Mouse (Mus musculus): ENCODE measurements at regions not wholly inside any gene's neighbourhood (a gene's known extent, or its start where the extent isn't known, plus 50 kb on each side); places are given as distances from the start of the nearest gene placed in this dataset.

GRCm38 (mm10) chr6:97741427-97741826 is 65.4 kb upstream of the Mitf start:
- no peak for DNase-seq (ENCODE audit: low spot score in 2 of 2)

- no peak for DNase-seq (ENCODE audit: low spot score in 2 of 2)
Observed at GRCm38 (mm10) chr6:97740851-97741201, 66.0 kb upstream of the Mitf start.

- peak in 1 of 2 experiments; percentile 20 for DNase-seq (ENCODE audit: low spot score in 2 of 2)
Observed at GRCm38 (mm10) chr6:97740107-97740850, 66.6 kb upstream of the Mitf start.

GRCm38 (mm10) chr6:97738846-97739245 is 68.0 kb upstream of the Mitf start:
- no peak for DNase-seq (ENCODE audit: low spot score in 2 of 2)

GRCm38 (mm10) chr6:97730835-97731234 is 76.0 kb upstream of the Mitf start:
- DNase-seq (ENCODE audit: low spot score in 2 of 2) = no peak

GRCm38 (mm10) chr6:97718184-97718910 is 88.5 kb upstream of the Mitf start:
- no peak for DNase-seq (ENCODE audit: low spot score in 2 of 2)

- no peak for DNase-seq (ENCODE audit: low spot score in 2 of 2)
Observed at GRCm38 (mm10) chr6:97707401-97707800, 90.1 kb upstream of the Frmd4b start.

- DNase-seq (ENCODE audit: low spot score in 2 of 2) = no peak
Observed at GRCm38 (mm10) chr6:97704361-97704760, 87.0 kb upstream of the Frmd4b start.

- no peak for DNase-seq (ENCODE audit: low spot score in 2 of 2)
Observed at GRCm38 (mm10) chr6:97699752-97700098, 82.4 kb upstream of the Frmd4b start.

- DNase-seq (ENCODE audit: low spot score in 2 of 2) = no peak
Observed at GRCm38 (mm10) chr6:97699054-97699751, 81.9 kb upstream of the Frmd4b start.

GRCm38 (mm10) chr6:97693281-97693680 is 75.9 kb upstream of the Frmd4b start:
- no peak for DNase-seq (ENCODE audit: low spot score in 2 of 2)

GRCm38 (mm10) chr6:97691136-97691535 is 73.8 kb upstream of the Frmd4b start:
- no peak for DNase-seq (ENCODE audit: low spot score in 2 of 2)

- DNase-seq (ENCODE audit: low spot score in 2 of 2) = no peak
Observed at GRCm38 (mm10) chr6:97684335-97684734, 67.0 kb upstream of the Frmd4b start.

- DNase-seq (ENCODE audit: low spot score in 2 of 2) = no peak
Observed at GRCm38 (mm10) chr6:97682213-97682612, 64.9 kb upstream of the Frmd4b start.

- no peak for DNase-seq (ENCODE audit: low spot score in 2 of 2)
Observed at GRCm38 (mm10) chr6:97675181-97675756, 57.9 kb upstream of the Frmd4b start.

GRCm38 (mm10) chr6:97666818-97667629 is 49.7 kb upstream of the Frmd4b start:
- DNase-seq (ENCODE audit: low spot score in 2 of 2) = no peak

Data from thymus, postnatal 10 days (tissue).